Mouse (Mus musculus) embryonic facial prominence, embryonic 11.5 days (tissue): Measurements from ENCODE around the gene Safb2. TPM values are rescaled to one million over a fixed set of nuclear protein-coding genes. Genes with fewer than 3 reads are reported as not detected.
A peak's percentile ranks its signal among the peaks of the same experiment; 100 is the strongest.

Experiments used
- ATAC-seq: fragments of 200-750 bp; cut with Nextera tagmentation; replicated peaks from 2 replicates; pipeline ENCODE4 v1.8.0; 2017; ENCODE audit warnings: low read depth; ENCODE audit not compliant: insufficient number of reproducible peaks, low FRiP score, low TSS enrichment
- DNase-seq: peaks from one replicate; pipeline ENCODE4 v3.0.0-alpha.2; 2015; ENCODE audit warnings: low spot score
- H3K27ac ChIP-seq: fragments of 300-500 bp; sonication (generic); replicated peaks from 2 replicates; pipeline ENCODE4 v1.5.1; 2014; ENCODE audit warnings: mild to moderate bottlenecking, low read depth, low read length, control low read depth
- H3K27me3 ChIP-seq: fragments of 300-500 bp; sonication (generic); 2 replicates; pipeline ENCODE4 v1.6.1; 2014; ENCODE audit warnings: mild to moderate bottlenecking, low read length, moderate library complexity, mixed read lengths; ENCODE audit not compliant: control insufficient read depth, insufficient read depth
- H3K36me3 ChIP-seq: fragments of 300-500 bp; sonication (generic); replicated peaks from 2 replicates; pipeline ENCODE4 v1.6.1; 2014; ENCODE audit warnings: low read depth, mild to moderate bottlenecking, low read length, moderate library complexity, mixed read lengths; ENCODE audit not compliant: control insufficient read depth, insufficient read depth
- H3K4me1 ChIP-seq: fragments of 300-500 bp; sonication (generic); 2 replicates; pipeline ENCODE4 v1.6.1; 2014; ENCODE audit warnings: low read length, mixed read lengths; ENCODE audit not compliant: control insufficient read depth, insufficient read depth
- H3K4me2 ChIP-seq: fragments of 300-500 bp; sonication (generic); 2 replicates; pipeline ENCODE4 v1.6.1; 2014; ENCODE audit warnings: low read depth, mild to moderate bottlenecking, control low read depth, low read length, moderate library complexity
- H3K4me3 ChIP-seq: fragments of 300-500 bp; sonication (generic); 2 replicates; pipeline ENCODE4 v1.5.1; 2014; ENCODE audit warnings: low read depth, low read length, control low read depth
- H3K9ac ChIP-seq: fragments of 300-500 bp; sonication (generic); replicated peaks from 2 replicates; pipeline ENCODE4 v1.6.1; 2014; ENCODE audit warnings: mild to moderate bottlenecking, control low read depth, low read length
- H3K9me3 ChIP-seq: fragments of 300-500 bp; sonication (generic); replicated peaks from 2 replicates; pipeline ENCODE4 v1.6.1; 2016; ENCODE audit warnings: mild to moderate bottlenecking, low read length, inconsistent platforms, mixed read lengths; ENCODE audit not compliant: control insufficient read depth
- WGBS: fragments of 180-500 bp; shearing (Covaris S2); extraction: QIAGEN DNeasy Blood & Tissue Kit; methylation state at CpG from one replicate; pipeline ENCODE4 v1.1.7; 2014; 5-methylcytosine and 5-hydroxymethylcytosine counted together
- polyA plus RNA-seq: library from polyadenylated mRNA; unstranded; fragments of >200 nt; fragmentation: Nextera tagmentation; extraction: Ambion mirVana; gene quantifications from 2 replicates; pipeline ENCODE4 v1.2.1, GENCODE M21; 2014

The Safb2 gene
- polyA plus RNA-seq, 1 experiment from 2014 or later = 37.2 TPM

DNA sequence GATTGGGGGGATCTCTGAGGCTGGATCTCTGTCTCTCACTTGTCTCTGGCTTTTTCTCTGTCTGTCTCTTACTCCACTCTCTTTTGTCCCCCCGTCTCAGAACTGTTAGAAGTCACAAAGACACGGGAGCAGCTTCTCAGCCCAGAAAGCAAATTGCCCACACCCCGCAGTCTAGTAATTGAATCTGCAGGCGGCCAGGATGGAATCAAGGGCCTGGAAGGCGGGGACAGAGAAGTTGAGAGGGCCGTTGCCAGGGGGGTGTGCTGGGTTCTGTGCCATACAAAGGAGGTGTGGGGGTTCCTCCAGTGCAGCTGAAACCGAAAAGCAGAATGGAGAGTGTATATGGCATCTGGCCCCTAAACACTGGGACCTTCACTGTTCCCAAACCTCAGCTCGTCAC, 41.6 kb downstream of the Safb2 start:
- no peak for DNase-seq
- 51% methylated on average over 8 of the region's 8 CpGs for WGBS
- no peaks in the 10 kb centered on the region for H3K27me3 ChIP-seq
- no peaks in the 10 kb centered on the region for H3K36me3 ChIP-seq
- no peak for ATAC-seq
- H3K4me2 ChIP-seq = no peak overlapping the region
- no peaks in the 10 kb centered on the region for H3K9me3 ChIP-seq
- no peaks in the 10 kb centered on the region for H3K4me1 ChIP-seq
- no peak overlapping the region for H3K4me3 ChIP-seq
- no peak overlapping the region for H3K27ac ChIP-seq
- H3K9ac ChIP-seq = no peak overlapping the region

DNA sequence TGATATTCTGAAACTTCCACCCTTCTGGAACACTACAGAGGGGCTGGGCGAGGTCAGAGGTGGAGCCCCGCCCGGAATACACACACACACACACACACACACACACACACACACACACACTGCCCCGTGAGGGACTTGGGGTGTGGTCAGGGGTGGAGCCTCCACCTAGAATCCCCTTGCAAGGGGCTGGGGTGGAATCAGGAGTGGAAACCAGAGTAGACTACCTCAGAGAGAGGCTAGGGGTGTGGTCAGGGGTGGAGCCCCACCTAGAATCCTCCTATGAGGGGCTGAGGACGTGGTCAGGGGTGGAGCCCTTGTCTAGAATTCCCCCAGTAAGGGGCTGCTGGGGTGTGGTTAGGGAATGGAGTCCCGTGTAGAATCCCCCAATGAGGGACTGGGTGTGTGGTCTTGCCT, 43.8 kb downstream of the Safb2 start:
- H3K36me3 ChIP-seq = no peaks in the 10 kb centered on the region
- H3K9ac ChIP-seq = no peak overlapping the region
- no peak overlapping the region for H3K4me3 ChIP-seq
- H3K27ac ChIP-seq = no peak overlapping the region
- DNase-seq (no peak), ATAC-seq (peak; percentile 41; the same call in 1 of the 2 replicates)
- no peaks in the 10 kb centered on the region for H3K4me1 ChIP-seq
- 38% methylated on average over 6 of the region's 6 CpGs for WGBS
- H3K4me2 ChIP-seq = no peak overlapping the region
- H3K9me3 ChIP-seq = no peaks in the 10 kb centered on the region
- no peaks in the 10 kb centered on the region for H3K27me3 ChIP-seq

DNA sequence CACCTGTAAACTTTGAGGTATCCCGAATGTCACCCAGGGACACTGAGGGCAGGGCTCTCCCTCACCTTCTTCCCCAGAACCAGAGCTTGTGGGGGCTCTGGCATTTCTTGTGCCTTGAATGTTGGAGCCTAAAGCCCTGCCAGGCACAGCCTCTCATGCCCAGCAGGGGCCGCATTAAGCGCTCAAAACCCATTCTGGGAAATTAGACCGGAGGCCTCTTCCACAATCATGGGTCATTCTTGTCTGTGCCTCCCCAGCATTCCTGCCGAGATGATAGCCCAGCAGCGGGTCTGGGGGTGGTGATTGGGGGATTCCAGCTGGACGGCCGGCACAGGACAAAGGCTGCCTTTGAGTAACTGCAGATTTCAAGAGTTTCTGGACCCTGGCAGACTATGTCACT, 46.5 kb downstream of the Safb2 start:
- WGBS = 23% methylated on average over 8 of the region's 8 CpGs
- no peak overlapping the region for H3K4me3 ChIP-seq
- no peaks in the 10 kb centered on the region for H3K9me3 ChIP-seq
- H3K27me3 ChIP-seq = no peaks in the 10 kb centered on the region
- no peaks in the 10 kb centered on the region for H3K4me1 ChIP-seq
- H3K9ac ChIP-seq = no peak overlapping the region
- peak; percentile 26 for DNase-seq
- H3K27ac ChIP-seq = no peak overlapping the region
- H3K36me3 ChIP-seq = no peaks in the 10 kb centered on the region
- no peak overlapping the region for H3K4me2 ChIP-seq
- peak; percentile 30; the same call in 1 of the 2 replicates for ATAC-seq

DNA sequence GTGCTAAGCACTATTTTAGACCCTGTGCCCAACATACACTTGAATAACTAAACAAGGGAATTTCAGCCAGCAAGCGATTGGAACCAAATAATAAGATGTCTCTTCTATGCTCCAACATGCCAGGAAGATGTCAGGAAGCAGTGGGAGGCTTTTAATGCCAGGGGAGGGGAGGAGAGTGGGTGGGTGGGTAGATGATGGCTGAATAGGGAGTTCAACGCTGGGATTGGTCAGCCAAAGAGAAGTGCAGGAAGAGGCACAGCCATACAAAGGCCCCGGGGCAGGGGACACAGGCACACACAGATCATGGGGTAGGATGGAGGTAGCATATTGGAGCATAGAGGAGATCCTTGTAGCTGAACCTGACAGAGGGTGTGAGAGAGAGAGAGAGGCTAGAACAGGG, 47.5 kb downstream of the Safb2 start:
- no peak for DNase-seq
- WGBS = 64% methylated on average over 3 of the region's 3 CpGs
- H3K4me1 ChIP-seq = no peaks in the 10 kb centered on the region
- no peak overlapping the region for H3K9ac ChIP-seq
- H3K36me3 ChIP-seq = no peaks in the 10 kb centered on the region
- no peak for ATAC-seq
- H3K27ac ChIP-seq = no peak overlapping the region
- H3K9me3 ChIP-seq = no peaks in the 10 kb centered on the region
- no peaks in the 10 kb centered on the region for H3K27me3 ChIP-seq
- H3K4me3 ChIP-seq = no peak overlapping the region
- no peak overlapping the region for H3K4me2 ChIP-seq

DNA sequence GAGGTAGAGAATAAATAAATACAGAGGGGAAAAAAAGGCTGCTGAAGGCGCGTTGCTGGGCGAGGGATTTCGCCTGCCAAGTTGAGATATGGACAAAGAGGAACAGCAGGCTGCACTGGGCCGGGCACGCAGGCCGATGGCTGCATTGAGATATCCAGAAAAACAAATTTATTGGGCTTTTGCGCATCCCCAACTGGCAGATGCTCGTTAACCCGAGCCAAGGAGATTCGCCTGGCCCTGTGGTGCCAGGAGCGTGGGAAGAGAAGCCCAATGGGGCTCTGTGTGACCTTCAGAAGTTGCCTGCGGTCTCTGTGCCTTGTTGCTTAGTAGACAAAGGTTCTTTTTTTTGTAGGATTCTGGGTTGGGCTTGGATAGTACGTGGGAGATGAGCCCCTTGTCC, 48.2 kb downstream of the Safb2 start:
- Histone ChIP-seq H3K9me3 (no peaks in the 10 kb centered on the region), H3K9ac (no peak overlapping the region), H3K27me3 (no peaks in the 10 kb centered on the region), H3K36me3 (no peaks in the 10 kb centered on the region), H3K4me3 (no peak overlapping the region), H3K4me2 (no peak overlapping the region), H3K4me1 (no peaks in the 10 kb centered on the region), H3K27ac (no peak overlapping the region)
- no peak for DNase-seq
- 68% methylated on average over 14 of the region's 14 CpGs for WGBS
- no peak for ATAC-seq

DNA sequence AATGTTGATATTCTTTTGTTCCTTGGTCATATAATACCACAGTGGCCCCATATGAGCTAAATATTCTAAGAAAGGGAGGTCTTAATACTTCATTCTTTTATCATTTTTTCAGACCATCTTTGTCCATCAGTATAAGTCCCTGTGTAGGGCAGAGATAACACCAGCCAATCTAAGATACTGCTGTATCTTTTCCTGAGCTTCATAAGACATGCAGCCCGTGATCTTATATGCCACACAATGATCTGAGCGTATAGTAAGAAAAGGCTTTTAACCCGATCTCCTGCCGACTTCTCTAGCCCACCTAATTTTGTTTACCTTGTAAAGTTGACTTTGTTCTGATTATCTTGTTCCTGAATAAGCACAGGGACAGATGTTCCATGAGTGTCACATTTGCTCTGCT, 59.4 kb downstream of the Safb2 start:
- Histone ChIP-seq H3K9ac (no peak overlapping the region), H3K27me3 (no peaks in the 10 kb centered on the region), H3K4me1 (no peaks in the 10 kb centered on the region), H3K27ac (no peak overlapping the region), H3K4me2 (no peak overlapping the region), H3K4me3 (no peak overlapping the region), H3K36me3 (no peaks in the 10 kb centered on the region), H3K9me3 (no peaks in the 10 kb centered on the region)
- ATAC-seq = no peak
- 71% methylated on average over 4 of the region's 4 CpGs for WGBS
- no peak for DNase-seq

DNA sequence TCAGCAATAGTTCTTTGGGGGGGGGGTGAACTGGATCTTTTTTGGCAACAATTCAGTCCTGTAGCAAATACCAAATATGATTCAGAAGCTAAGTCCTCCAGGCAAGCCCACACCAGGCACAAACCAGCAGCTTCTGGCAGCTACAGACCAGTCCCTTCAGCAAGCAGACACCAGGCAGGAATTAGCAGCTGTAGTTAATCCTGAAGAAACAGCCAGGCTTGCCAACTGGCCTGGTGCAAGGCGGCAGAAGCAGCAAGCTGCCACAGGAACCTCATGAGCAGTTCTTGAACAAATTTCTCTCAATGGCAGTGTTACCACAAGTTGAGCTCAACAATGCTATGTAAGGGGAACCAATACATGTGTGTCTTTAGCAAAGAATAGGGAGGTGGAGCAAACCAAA, 61.6 kb downstream of the Safb2 start:
- Histone ChIP-seq H3K36me3 (no peaks in the 10 kb centered on the region), H3K27me3 (no peaks in the 10 kb centered on the region), H3K4me2 (no peak overlapping the region), H3K9me3 (no peaks in the 10 kb centered on the region), H3K27ac (no peak overlapping the region), H3K9ac (no peak overlapping the region), H3K4me3 (no peak overlapping the region), H3K4me1 (no peaks in the 10 kb centered on the region)
- DNase-seq (no peak), ATAC-seq (no peak)
- 62% methylated on average over 1 of the region's 1 CpGs for WGBS

DNA sequence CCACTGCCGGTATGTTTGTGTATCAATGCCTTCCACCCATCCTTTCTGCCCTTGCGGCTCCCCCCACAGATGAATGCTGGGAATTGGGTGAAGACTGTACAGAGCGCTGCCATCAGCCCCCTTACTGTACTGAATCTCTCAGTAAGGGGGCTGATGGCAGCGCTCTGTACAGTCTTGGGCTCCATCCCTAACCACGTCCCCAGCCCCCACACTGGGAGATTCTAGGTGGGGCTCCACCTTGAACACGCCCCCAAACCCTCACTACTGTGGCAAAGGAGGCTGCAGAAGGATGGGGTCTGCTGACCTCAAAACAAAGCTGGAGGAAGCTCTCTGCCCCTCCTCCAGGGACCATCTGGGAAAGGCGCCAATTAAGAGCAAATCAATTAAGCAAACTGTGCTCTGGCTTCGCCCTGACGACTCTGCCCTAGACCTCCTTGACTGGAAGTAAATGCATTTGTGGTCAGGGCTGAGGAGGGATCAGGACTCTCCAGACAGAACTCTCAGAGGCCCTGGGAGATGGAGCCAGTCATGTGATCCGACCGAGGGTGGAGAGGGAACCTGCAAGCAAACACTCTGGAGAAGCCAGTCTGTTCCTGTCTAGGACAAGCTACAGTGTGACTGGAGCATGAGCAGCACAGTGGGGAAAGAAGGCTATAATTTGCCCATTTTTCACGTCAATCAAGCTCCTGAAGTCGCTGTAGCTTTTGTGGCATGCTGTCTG, 68.5 kb downstream of the Safb2 start:
- H3K27ac ChIP-seq = no peak overlapping the region
- peaks cover 28% of the 10 kb centered on the region for H3K27me3 ChIP-seq
- H3K9ac ChIP-seq = peak overlapping the region; percentile 22; the same call in 1 of the 2 replicates
- H3K9me3 ChIP-seq = no peaks in the 10 kb centered on the region
- H3K4me1 ChIP-seq = peaks cover 11% of the 10 kb centered on the region
- H3K36me3 ChIP-seq = no peaks in the 10 kb centered on the region
- 12% methylated on average over 13 of the region's 13 CpGs for WGBS
- H3K4me2 ChIP-seq = peak overlapping the region; percentile 19; the same call in 1 of the 2 replicates
- H3K4me3 ChIP-seq = no peak overlapping the region
- ATAC-seq (peak; percentile 80), DNase-seq (peak; percentile 54)
